Mouse (Mus musculus) ES-E14 (cell line): Measurements from ENCODE around the gene Mettl16.

Source experiments
- CHD2 ChIP-seq: IDR thresholded peaks from 2 replicates; pipeline ENCODE4 v1.6.1; 2014; ENCODE audit warnings: mild to moderate bottlenecking, low read depth, low read length, inconsistent platforms
- HCFC1 ChIP-seq: IDR thresholded peaks from 2 replicates; pipeline ENCODE4 v1.6.1; 2012; ENCODE audit warnings: low read length, inconsistent platforms, borderline replicate concordance; ENCODE audit not compliant: insufficient read depth
- MAFK ChIP-seq: IDR thresholded peaks from 2 replicates; pipeline ENCODE4 v1.6.1; 2014; ENCODE audit warnings: mild to moderate bottlenecking, low read depth, low read length, inconsistent platforms; ENCODE audit not compliant: insufficient read depth
- ZC3H11A ChIP-seq: IDR thresholded peaks from 2 replicates; pipeline ENCODE4 v1.6.1; 2012; ENCODE audit warnings: low read depth, mild to moderate bottlenecking, inconsistent platforms, low read length, borderline replicate concordance
- ZNF384 ChIP-seq: IDR thresholded peaks from 2 replicates; pipeline ENCODE4 v1.6.1; 2012; ENCODE audit warnings: low read depth, low read length, inconsistent platforms

DNA sequence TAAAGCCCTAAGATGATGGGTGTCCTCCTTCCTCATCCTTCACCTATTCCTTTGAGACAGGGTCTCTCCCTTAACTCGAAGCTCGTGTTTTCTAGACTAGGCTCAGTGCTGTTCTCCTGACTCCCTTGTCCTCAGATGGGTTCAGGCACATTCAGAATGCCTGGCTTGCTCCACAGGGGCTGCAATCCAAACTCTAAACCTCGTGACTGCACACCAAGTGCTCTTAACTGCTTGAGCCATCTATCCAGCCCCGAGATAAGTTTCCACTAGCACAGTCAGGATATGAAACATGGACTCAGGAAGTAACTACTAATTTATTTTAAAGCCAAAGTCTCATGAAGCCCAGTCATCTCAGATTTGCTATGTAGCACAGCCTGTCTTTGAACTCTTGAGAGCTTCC is 99.9 kb downstream of the Mettl16 start:
- TF ChIP-seq MAFK (no peak), CHD2 (no peak), ZC3H11A (no peak), ZNF384 (no peak), HCFC1 (no peak)
